Mouse (Mus musculus) liver, postnatal 0 days (tissue): ENCODE results near the gene Ttc33.

Experiments used
- CTCF ChIP-seq: sonication (generic); IDR thresholded peaks from 2 replicates; pipeline ENCODE4 v1.5.1; 2016; ENCODE audit warnings: antibody characterized with exemption, low read depth
- EP300 ChIP-seq: IDR thresholded peaks from 2 replicates; pipeline ENCODE4 v1.6.1; 2016; ENCODE audit warnings: antibody characterized with exemption, low read depth, mild to moderate bottlenecking

DNA sequence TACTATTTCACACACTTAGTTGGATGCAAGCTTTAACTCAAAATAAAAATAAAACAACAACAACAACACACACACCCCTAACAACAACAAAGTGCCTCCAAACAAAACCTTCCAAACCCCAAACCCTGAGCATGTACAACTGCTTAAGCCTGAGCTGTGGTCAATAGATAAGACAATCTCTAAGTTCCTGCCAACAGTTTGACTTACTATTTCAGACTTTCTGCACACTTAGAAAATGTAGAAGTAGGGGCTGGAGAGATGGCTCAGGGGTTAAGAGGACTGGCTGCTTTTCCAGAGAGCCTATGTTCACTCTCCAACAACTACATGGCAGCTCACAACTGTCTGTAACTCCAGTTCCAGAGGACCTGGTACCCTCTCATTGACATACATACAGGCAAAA, 45.0 kb upstream of the Ttc33 start:
- no peak for TF ChIP-seq CTCF
- peak; percentile 93 for TF ChIP-seq EP300
